Mouse (Mus musculus): ENCODE data around the gene Vwa5b2.

GRCm38 (mm10) chr16:20557381-20557780, 31.9 kb upstream of the Vwa5b2 start:
- TF ChIP-seq GATA1 (IDR thresholded peaks at IDR 0.05; ENCODE audit: borderline replicate concordance, low read length): no peak
- no peak for TF ChIP-seq FLI1 (IDR thresholded peaks at IDR 0.05; ENCODE audit: low read length)
